Mouse (Mus musculus) brain, embryonic 14.5 days (tissue): ENCODE results near the gene Trim54.

ENCODE experiments used
- CTCF ChIP-seq: fragments of 200-500 bp; IDR thresholded peaks from 2 replicates; pipeline ENCODE4 v1.5.1; 2012; ENCODE audit warnings: inconsistent platforms, mild to moderate bottlenecking, moderate library complexity, borderline replicate concordance; ENCODE audit not compliant: insufficient read depth, insufficient read length; ENCODE audit errors: extremely low read depth
- POLR2A ChIP-seq: fragments of 200-500 bp; IDR thresholded peaks from 2 replicates; pipeline ENCODE4 v1.6.1; 2012; ENCODE audit warnings: mild to moderate bottlenecking, inconsistent platforms, borderline replicate concordance; ENCODE audit not compliant: poor library complexity, insufficient read depth, insufficient read length, severe bottlenecking; ENCODE audit errors: extremely low read depth

- TF ChIP-seq CTCF (no peak), POLR2A (no peak)
Measured at GRCm38 (mm10) chr5:31076346-31076745, 40.2 kb upstream of the Trim54 start.
